Mouse (Mus musculus): ENCODE measurements around the gene Arhgap9. TPM values are rescaled to one million over a fixed set of nuclear protein-coding genes. Genes with fewer than 3 reads are reported as not detected.

The Arhgap9 gene
- polyA plus RNA-seq, 1 experiment from 2014 or later, result 12.2 TPM

- H3K4me1 ChIP-seq (ENCODE audit: control insufficient read depth, low read depth, low read length), result peaks cover 6% of the 10 kb centered on the region
- no peak within 1 kb of the TSS for H3K4me3 ChIP-seq (ENCODE audit: low read depth, low read length)
- H3K27me3 ChIP-seq (ENCODE audit: control insufficient read depth, insufficient read depth, low read depth, low read length), result no peaks in the 10 kb centered on the region
- 46% methylated on average over 18 of the region's 18 CpGs for WGBS (ENCODE audit: insufficient replicate concordance)
- peak within 1 kb of the TSS; percentile 31 for H3K27ac ChIP-seq (ENCODE audit: low read length)
- H3K4me2 ChIP-seq (ENCODE audit: low read depth, low read length), result no peak within 1 kb of the TSS
- H3K9me3 ChIP-seq (replicated peaks; ENCODE audit: control insufficient read depth, low read length), result no peaks in the 10 kb centered on the region
- ATAC-seq (ENCODE audit: low read depth), result no peak
- H3K9ac ChIP-seq (ENCODE audit: low read depth, low read length), result no peak within 1 kb of the TSS
- H3K36me3 ChIP-seq (ENCODE audit: control insufficient read depth, insufficient read depth), result no peaks in the 10 kb centered on the region
Observed at GRCm38 (mm10) chr10:127353909-127354895, 32.4 kb downstream of the Arhgap9 start, which contains the start of gene Inhbe. Gene Inhbe (minus strand): TSS chr10:127354411.

GRCm38 (mm10) chr10:127355336-127355735, 33.6 kb downstream of the Arhgap9 start:
- Histone ChIP-seq H3K27ac (ENCODE audit: low read length) (peak overlapping the region; percentile 31), H3K9me3 (replicated peaks; ENCODE audit: control insufficient read depth, low read length) (no peaks in the 10 kb centered on the region), H3K4me1 (ENCODE audit: control insufficient read depth, low read depth, low read length) (peaks cover 4% of the 10 kb centered on the region), H3K9ac (ENCODE audit: low read depth, low read length) (no peak overlapping the region), H3K36me3 (ENCODE audit: control insufficient read depth, insufficient read depth) (no peaks in the 10 kb centered on the region), H3K4me3 (ENCODE audit: low read depth, low read length) (no peak overlapping the region), H3K27me3 (ENCODE audit: control insufficient read depth, insufficient read depth, low read depth, low read length) (no peaks in the 10 kb centered on the region), H3K4me2 (ENCODE audit: low read depth, low read length) (no peak overlapping the region)
- 65% methylated on average over 10 of the region's 10 CpGs for WGBS (ENCODE audit: insufficient replicate concordance)
- ATAC-seq (ENCODE audit: low read depth), result peak; percentile 68

GRCm38 (mm10) chr10:127360714-127361113, 39.0 kb downstream of the Arhgap9 start:
- H3K27me3 ChIP-seq (ENCODE audit: control insufficient read depth, insufficient read depth, low read depth, low read length), result no peaks in the 10 kb centered on the region
- H3K4me2 ChIP-seq (ENCODE audit: low read depth, low read length), result no peak overlapping the region
- H3K4me3 ChIP-seq (ENCODE audit: low read depth, low read length), result no peak overlapping the region
- no peak overlapping the region for H3K27ac ChIP-seq (ENCODE audit: low read length)
- no peak for ATAC-seq (ENCODE audit: low read depth)
- H3K9ac ChIP-seq (ENCODE audit: low read depth, low read length), result no peak overlapping the region
- H3K36me3 ChIP-seq (ENCODE audit: control insufficient read depth, insufficient read depth), result peaks cover 3% of the 10 kb centered on the region; the same call in 1 of the 2 replicates
- no peaks in the 10 kb centered on the region for H3K4me1 ChIP-seq (ENCODE audit: control insufficient read depth, low read depth, low read length)
- 45% methylated on average over 3 of the region's 3 CpGs for WGBS (ENCODE audit: insufficient replicate concordance)
- no peaks in the 10 kb centered on the region for H3K9me3 ChIP-seq (replicated peaks; ENCODE audit: control insufficient read depth, low read length)

GRCm38 (mm10) chr10:127367116-127367515, 45.4 kb downstream of the Arhgap9 start:
- Histone ChIP-seq H3K36me3 (ENCODE audit: control insufficient read depth, insufficient read depth) (peaks cover 2% of the 10 kb centered on the region; the same call in 1 of the 2 replicates), H3K9ac (ENCODE audit: low read depth, low read length) (no peak overlapping the region), H3K27me3 (ENCODE audit: control insufficient read depth, insufficient read depth, low read depth, low read length) (no peaks in the 10 kb centered on the region), H3K27ac (ENCODE audit: low read length) (no peak overlapping the region; the same call in 1 of the 2 replicates), H3K4me2 (ENCODE audit: low read depth, low read length) (no peak overlapping the region), H3K4me3 (ENCODE audit: low read depth, low read length) (no peak overlapping the region), H3K4me1 (ENCODE audit: control insufficient read depth, low read depth, low read length) (no peaks in the 10 kb centered on the region), H3K9me3 (replicated peaks; ENCODE audit: control insufficient read depth, low read length) (no peaks in the 10 kb centered on the region)
- WGBS (ENCODE audit: insufficient replicate concordance), result 65% methylated on average over 5 of the region's 5 CpGs
- no peak for ATAC-seq (ENCODE audit: low read depth)

- Histone ChIP-seq H3K4me2 (ENCODE audit: low read depth, low read length) (0 out of 2 replicates have a peak overlapping the region, but pooled peaks have one; percentile 27), H3K4me1 (ENCODE audit: control insufficient read depth, low read depth, low read length) (no peaks in the 10 kb centered on the region), H3K27me3 (ENCODE audit: control insufficient read depth, insufficient read depth, low read depth, low read length) (no peaks in the 10 kb centered on the region), H3K36me3 (ENCODE audit: control insufficient read depth, insufficient read depth) (no peaks in the 10 kb centered on the region), H3K4me3 (ENCODE audit: low read depth, low read length) (no peak overlapping the region), H3K9ac (ENCODE audit: low read depth, low read length) (no peak overlapping the region), H3K27ac (ENCODE audit: low read length) (peak overlapping the region; percentile 77), H3K9me3 (replicated peaks; ENCODE audit: control insufficient read depth, low read length) (no peaks in the 10 kb centered on the region)
- peak; percentile 82 for ATAC-seq (ENCODE audit: low read depth)
- 77% methylated on average over 2 of the region's 2 CpGs for WGBS (ENCODE audit: insufficient replicate concordance)
Observed at GRCm38 (mm10) chr10:127368273-127368672, 46.5 kb downstream of the Arhgap9 start.

GRCm38 (mm10) chr10:127369834-127370820, 48.4 kb downstream of the Arhgap9 start, which contains the start of gene Inhbc:
Gene Inhbc (minus strand): TSS chr10:127370431.
- ATAC-seq (ENCODE audit: low read depth), result 0 out of 2 replicates have a peak, but pooled peaks have one; percentile 15
- Histone ChIP-seq H3K27ac (ENCODE audit: low read length) (peak within 1 kb of the TSS; percentile 74), H3K9ac (ENCODE audit: low read depth, low read length) (peak within 1 kb of the TSS; percentile 4; the same call in 1 of the 2 replicates), H3K4me2 (ENCODE audit: low read depth, low read length) (peak within 1 kb of the TSS; percentile 27), H3K36me3 (ENCODE audit: control insufficient read depth, insufficient read depth) (no peaks in the 10 kb centered on the region), H3K9me3 (replicated peaks; ENCODE audit: control insufficient read depth, low read length) (no peaks in the 10 kb centered on the region), H3K4me3 (ENCODE audit: low read depth, low read length) (no peak within 1 kb of the TSS), H3K27me3 (ENCODE audit: control insufficient read depth, insufficient read depth, low read depth, low read length) (no peaks in the 10 kb centered on the region), H3K4me1 (ENCODE audit: control insufficient read depth, low read depth, low read length) (no peaks in the 10 kb centered on the region)
- 64% methylated on average over 22 of the region's 22 CpGs for WGBS (ENCODE audit: insufficient replicate concordance)

GRCm38 (mm10) chr10:127371023-127371422, 49.3 kb downstream of the Arhgap9 start:
- Histone ChIP-seq H3K9ac (ENCODE audit: low read depth, low read length) (no peak overlapping the region), H3K27ac (ENCODE audit: low read length) (no peak overlapping the region), H3K4me2 (ENCODE audit: low read depth, low read length) (no peak overlapping the region), H3K36me3 (ENCODE audit: control insufficient read depth, insufficient read depth) (no peaks in the 10 kb centered on the region), H3K27me3 (ENCODE audit: control insufficient read depth, insufficient read depth, low read depth, low read length) (no peaks in the 10 kb centered on the region), H3K9me3 (replicated peaks; ENCODE audit: control insufficient read depth, low read length) (no peaks in the 10 kb centered on the region), H3K4me1 (ENCODE audit: control insufficient read depth, low read depth, low read length) (no peaks in the 10 kb centered on the region), H3K4me3 (ENCODE audit: low read depth, low read length) (no peak overlapping the region)
- WGBS (ENCODE audit: insufficient replicate concordance), result 50% methylated on average over 2 of the region's 2 CpGs
- no peak for ATAC-seq (ENCODE audit: low read depth)

- Histone ChIP-seq H3K9ac (ENCODE audit: low read depth, low read length) (no peak overlapping the region), H3K36me3 (ENCODE audit: control insufficient read depth, insufficient read depth) (no peaks in the 10 kb centered on the region), H3K9me3 (replicated peaks; ENCODE audit: control insufficient read depth, low read length) (no peaks in the 10 kb centered on the region), H3K4me3 (ENCODE audit: low read depth, low read length) (no peak overlapping the region), H3K27ac (ENCODE audit: low read length) (peak overlapping the region; percentile 48; the same call in 1 of the 2 replicates), H3K4me1 (ENCODE audit: control insufficient read depth, low read depth, low read length) (peaks cover 13% of the 10 kb centered on the region), H3K4me2 (ENCODE audit: low read depth, low read length) (no peak overlapping the region), H3K27me3 (ENCODE audit: control insufficient read depth, insufficient read depth, low read depth, low read length) (no peaks in the 10 kb centered on the region)
- no peak; the same call in 1 of the 2 replicates for ATAC-seq (ENCODE audit: low read depth)
- WGBS (ENCODE audit: insufficient replicate concordance), result 33% methylated on average over 3 of the region's 3 CpGs
Observed at GRCm38 (mm10) chr10:127377700-127378099, 55.9 kb downstream of the Arhgap9 start.
